Mouse (Mus musculus): Measurements from ENCODE around the gene Ptprf.

DNA sequence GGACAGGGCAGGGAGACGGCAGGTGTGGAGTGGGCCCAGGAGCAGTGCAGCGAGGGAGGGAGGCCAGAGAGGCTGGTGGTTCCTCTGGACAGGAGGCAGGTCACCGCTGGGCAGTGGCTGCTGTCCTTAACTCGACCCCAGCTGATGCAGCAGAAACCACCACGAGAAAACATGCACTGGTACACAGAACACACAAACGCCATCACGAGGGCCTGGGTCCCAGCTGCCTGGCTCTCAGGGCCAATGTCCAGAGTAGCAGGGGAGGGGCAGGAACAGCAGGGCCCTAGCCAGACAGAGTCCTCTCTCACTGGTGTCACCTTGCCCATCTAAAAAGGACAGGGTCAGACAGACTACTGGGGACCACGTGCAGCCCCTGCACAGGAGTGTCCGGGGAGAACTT, 70.4 kb downstream of the Ptprf start:
- no peak for TF ChIP-seq POLR2A (IDR thresholded peaks at IDR 0.05; ENCODE audit: borderline replicate concordance, extremely low read depth, insufficient read depth, insufficient read length, poor library complexity, severe bottlenecking)
- no peak for TF ChIP-seq CTCF (IDR thresholded peaks at IDR 0.05; ENCODE audit: borderline replicate concordance, extremely low read depth, insufficient read depth, insufficient read length)

All from brain, embryonic 14.5 days (tissue).